Mouse (Mus musculus) kidney, adult 2 months (tissue): Measurements from ENCODE around the gene Gkn3.

Experiments
- CTCF ChIP-seq: fragments of 200-500 bp; conservative IDR thresholded peaks from 2 replicates; pipeline ENCODE4 v1.5.1; 2011; ENCODE audit warnings: low read depth, mild to moderate bottlenecking, control low read depth, low read length, moderate library complexity, mixed read lengths; ENCODE audit not compliant: insufficient read depth, insufficient read length
- POLR2A ChIP-seq: fragments of 200-500 bp; IDR thresholded peaks from one replicate; pipeline ENCODE4 v1.6.1; 2011; ENCODE audit warnings: low read depth, low read length, control low read depth

GRCm38 (mm10) chr6:87436745-87437144 lies 48.0 kb upstream of the Gkn3 start:
- no peak for TF ChIP-seq CTCF
- no peak for TF ChIP-seq POLR2A
